Mouse (Mus musculus): Measurements from ENCODE around the gene 1600014C10Rik. TPM values are rescaled to one million over a fixed set of nuclear protein-coding genes. Genes with fewer than 3 reads are reported as not detected.

The 1600014C10Rik gene
- total RNA-seq, 2 experiments from 2014 or later = 45.5 to 58.0 TPM

GRCm38 (mm10) chr7:38183709-38184417 lies 846 bp downstream of the 1600014C10Rik start:
- peak; percentile 91 for DNase-seq

GRCm38 (mm10) chr7:38184418-38184745 lies 1.4 kb downstream of the 1600014C10Rik start:
- DNase-seq = no peak

- DNase-seq = no peak
These were observed 1.8 kb downstream of the 1600014C10Rik start for GRCm38 (mm10) chr7:38184786-38185185.

GRCm38 (mm10) chr7:38186861-38187260 lies 3.8 kb downstream of the 1600014C10Rik start:
- no peak for DNase-seq

DNA sequence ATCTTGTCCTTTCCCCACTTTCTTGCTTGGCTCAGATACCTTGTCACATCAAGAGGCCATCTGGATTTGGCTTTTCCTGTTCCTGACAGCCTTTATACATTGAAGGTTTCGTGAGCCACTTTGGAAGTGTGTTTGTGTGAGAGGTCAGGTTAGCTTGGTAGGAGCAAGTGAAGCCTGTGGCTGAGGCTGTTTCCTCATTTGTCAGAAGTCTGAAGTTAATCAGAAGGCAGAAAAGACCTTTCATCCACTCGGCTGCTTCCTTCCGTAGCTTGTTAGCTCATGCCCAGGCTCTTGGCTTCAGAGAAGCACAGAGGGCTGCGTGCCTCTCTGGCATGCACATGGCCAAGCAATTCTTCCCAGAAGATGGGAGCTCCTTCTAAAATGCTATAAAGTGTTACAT lies 4.8 kb downstream of the 1600014C10Rik start:
- DNase-seq = peak; percentile 37

DNA sequence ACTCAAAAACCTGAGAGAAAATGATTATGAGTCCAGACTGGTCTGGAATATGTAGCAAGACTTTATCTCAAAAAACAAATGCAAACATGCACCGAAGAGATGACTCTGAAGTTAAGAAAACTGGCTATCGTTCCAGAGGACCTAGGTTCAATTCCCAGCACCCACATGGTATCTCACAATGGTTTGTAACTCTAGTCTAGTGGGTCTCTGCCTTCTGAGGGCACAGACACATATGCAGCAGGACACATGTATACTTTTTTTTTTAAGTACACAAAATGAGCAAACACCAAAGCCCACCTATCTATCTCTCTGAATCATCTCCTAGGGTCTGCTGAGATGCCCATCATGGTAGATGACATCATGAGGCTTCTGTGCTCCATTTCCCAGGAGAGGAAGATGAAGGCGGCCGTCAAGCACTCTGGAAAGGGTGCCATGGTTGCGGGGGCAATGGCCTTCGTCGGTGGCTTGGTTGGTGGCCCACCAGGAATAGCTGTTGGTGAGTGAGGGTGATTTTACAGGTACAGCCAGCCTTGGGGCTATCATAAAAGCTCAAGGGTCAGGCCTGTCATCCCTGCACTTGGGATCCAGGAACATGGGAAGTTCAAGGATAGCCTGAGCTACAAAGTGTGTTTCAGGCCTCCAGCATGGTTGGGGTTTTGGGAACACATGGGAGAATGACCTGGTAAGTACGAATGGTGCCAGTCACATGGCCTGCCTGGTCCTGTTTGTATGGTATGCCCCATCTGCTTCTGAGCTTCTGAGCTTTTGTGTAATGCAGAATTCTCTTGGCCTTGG lies 5.5 kb downstream of the 1600014C10Rik start:
- no peak for DNase-seq

- DNase-seq = no peak
These were observed 6.3 kb downstream of the 1600014C10Rik start for GRCm38 (mm10) chr7:38189136-38189982.

- no peak for DNase-seq
These were observed 7.2 kb downstream of the 1600014C10Rik start for GRCm38 (mm10) chr7:38190056-38190835.

- no peak for DNase-seq
These were observed 8.1 kb downstream of the 1600014C10Rik start for GRCm38 (mm10) chr7:38191146-38191545.

- no peak for DNase-seq
These were observed 8.6 kb downstream of the 1600014C10Rik start for GRCm38 (mm10) chr7:38191571-38191970.

- no peak for DNase-seq
These were observed 17.0 kb downstream of the 1600014C10Rik start for GRCm38 (mm10) chr7:38199907-38200605.

DNA sequence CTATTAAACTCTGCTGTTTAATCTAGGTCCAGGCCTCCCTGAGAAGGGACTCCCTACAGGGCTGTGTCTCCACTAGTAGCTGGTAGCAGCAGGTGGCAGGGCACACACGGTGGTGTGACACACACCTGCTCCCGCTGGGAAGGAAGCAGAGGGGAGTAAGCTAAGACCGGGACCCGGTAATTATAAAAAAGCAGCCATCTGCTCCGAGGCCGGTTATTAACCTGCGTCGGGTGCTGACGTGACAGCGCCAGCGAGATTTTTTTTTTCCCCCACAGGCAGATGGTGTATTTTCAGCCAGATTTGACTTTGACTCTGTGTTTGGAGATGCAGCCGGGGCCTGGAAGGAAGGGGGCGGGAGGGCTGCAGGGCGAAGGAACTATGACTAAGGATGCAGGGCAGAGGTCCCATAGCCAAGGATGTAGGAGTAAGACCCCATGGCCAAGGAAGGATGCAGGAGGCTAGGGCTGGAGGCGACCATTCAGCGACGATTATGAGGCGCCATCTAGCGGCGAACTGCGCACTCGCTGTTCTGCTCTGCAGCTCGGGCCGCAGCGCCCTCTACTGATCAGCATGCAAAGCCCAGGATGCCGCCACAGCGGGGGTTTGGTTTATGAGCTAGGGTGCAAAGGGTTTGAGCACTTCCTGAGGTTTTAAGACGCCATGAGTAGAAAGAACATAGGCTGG lies 17.7 kb downstream of the 1600014C10Rik start:
- DNase-seq = peak; percentile 93

- no peak for DNase-seq
These were observed 18.3 kb downstream of the 1600014C10Rik start for GRCm38 (mm10) chr7:38201290-38201658.

GRCm38 (mm10) chr7:38204314-38204713 lies 21.3 kb downstream of the 1600014C10Rik start:
- no peak for DNase-seq

DNA sequence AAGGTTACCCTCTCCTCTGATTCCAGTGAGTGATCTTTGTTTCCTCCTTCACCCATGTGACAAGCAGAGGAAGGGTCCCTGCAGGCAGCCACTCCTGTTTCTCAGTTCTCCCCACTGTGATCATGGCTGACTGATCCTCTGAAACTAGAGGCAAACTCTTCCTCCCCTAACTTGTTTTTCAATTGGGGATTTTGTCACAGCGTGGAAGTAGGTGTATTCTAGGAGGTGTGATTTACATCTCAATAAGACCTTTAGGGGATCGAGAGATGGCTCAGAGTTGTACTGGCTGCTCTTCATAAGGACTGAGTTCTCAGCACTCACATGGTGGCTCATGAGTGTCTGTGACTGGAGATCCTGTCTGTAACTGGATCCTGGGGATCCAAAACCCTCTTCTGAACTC lies 22.8 kb downstream of the 1600014C10Rik start:
- DNase-seq = no peak

DNA sequence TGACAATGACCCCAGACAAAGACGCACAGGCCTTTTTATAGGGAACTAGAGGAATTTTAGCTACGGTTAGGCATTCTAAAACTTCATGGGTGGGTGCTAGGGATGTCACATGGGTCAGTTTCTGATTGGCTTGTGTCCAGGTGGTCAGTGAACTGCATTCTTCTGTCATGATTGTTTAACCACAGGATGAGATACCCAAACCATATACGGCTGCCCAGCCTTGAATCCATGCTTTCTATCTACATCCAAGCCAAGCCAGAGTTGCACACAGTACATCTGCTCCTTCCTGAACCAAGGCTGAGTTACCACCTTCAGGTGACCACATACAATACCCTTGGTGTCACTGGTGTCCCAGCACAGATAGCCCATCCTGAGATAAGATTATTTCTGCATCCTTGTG lies 23.5 kb downstream of the 1600014C10Rik start:
- DNase-seq = no peak

- DNase-seq = no peak
These were observed 26.0 kb downstream of the 1600014C10Rik start for GRCm38 (mm10) chr7:38208969-38209368.

DNA sequence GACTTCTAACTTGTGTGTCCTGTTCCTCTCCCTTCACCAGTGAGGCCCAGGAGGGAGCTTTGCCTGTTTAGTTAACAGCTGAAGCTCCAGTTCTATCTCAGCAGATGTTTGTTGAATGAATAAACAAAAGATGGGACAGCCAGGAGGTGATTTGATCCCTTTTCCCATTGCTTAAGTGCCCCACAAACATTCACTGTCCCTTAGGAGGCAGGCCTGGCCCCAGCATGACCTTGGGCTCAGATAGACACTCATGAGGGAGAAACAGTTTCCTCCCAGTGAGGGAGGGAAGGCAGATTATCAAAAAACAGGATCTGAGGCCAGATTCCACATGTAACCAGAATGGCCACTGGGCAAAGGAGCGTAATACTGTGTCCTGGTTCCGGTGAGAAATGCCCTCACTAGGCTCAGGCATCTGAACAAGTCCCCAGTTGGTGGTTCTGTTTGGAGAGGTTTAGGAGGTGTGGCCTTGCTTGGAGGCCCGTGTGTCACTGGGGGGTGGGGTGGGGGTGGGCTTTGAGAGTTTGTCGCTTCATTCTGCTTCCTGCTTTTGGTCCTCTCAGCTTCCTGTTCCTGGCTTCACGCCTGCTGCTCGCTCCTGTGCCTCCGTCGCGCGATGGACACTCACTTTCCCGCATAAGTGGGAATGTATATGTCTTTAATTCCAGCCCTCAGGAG lies 26.6 kb downstream of the 1600014C10Rik start:
- peak; percentile 37 for DNase-seq

DNA sequence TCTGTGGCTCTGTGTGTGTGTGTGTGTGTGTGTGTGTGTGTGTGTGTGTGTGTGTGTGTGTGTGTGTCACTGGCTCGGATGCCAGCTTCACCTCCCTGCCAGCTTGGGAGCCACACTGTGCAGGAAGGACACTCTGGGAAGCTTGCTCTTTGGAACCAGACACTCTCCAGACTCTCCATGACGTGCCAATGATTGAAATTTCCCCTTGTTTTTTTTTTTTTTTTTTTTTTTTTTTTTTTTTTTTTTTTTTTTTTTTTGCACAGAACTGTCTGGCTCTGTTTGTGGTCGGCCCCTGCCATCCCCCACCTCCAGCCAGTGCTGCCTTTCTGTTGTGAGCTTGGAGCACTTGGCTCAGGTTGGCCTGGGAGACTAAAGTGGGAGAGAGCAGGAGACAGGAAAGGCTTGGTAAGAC lies 29.6 kb downstream of the 1600014C10Rik start:
- peak; percentile 39 for DNase-seq

Data from adrenal gland, postnatal 10 days (tissue).